Mouse (Mus musculus) CH12F3 (cell line): ENCODE results near the gene Suclg2.

Source experiments
- in situ Hi-C: fragments of 300-500 bp; cut with MboI; formaldehyde crosslinking; loops from 2 replicates; pipeline ENCODE4 v1.14.3; 2020; ENCODE audit warnings: low sequenced_read_pairs

Gene Suclg2

DNA sequence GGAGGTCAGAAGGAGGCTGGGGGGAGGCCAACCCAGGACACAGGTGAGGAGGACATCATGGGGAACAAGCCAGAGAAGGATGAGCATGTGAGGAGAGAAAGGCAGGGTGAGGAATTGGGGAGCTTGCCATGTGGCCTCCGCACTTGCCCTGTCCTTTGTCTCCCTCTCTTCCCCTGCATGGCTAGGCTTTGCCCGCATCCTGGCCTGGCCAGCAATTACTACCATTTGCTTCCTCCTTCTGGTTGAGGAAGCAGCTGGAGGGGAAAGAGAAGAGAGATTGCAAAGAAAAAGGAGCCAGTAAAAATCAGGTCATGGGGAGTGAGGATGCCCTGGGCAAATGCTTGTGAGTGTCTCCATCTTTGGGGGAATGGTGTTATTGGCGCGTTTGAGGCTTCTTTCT lies 234.9 kb downstream of the Suclg2 start:
- in situ Hi-C loops: no loop called here

DNA sequence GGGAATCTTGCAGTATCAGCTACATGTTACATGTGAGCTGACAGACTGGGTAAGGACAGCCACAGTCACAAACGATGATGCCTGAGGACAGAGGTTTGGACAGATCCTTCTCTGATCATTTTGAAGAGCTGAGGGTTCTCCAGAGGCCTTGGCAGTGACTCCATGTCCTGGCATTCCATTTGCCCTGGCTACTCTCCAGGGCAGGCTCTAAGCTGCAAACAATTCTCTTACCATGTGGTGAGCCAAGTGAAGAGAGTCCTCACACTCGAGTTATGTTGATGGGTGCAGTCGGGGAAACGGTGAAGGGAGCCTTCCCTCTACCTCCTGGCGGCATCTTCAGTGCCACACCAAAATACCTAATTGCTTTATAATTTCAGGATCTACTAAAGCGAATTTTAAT lies 235.5 kb downstream of the Suclg2 start:
- in situ Hi-C loops: no loop called here

DNA sequence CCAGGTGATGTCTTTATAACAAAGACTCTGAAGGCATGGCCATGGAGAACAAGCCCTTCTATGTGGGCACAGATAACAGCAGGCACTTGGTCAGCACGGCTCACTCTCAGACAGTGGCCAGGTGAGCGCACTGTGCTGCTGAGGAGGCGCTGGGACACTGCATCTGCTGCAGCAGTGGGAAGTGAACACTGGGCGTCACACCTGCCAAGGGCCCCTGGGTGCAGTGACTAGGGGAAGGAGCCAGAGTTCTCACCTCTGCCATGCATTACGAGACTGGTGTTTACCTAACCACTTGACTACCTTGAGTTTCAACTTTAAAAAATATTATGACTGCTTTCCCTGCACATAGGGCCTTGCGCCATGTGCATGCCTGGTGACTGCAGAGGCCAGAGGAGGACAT lies 238.8 kb downstream of the Suclg2 start:
- in situ Hi-C loops: no loop called here

DNA sequence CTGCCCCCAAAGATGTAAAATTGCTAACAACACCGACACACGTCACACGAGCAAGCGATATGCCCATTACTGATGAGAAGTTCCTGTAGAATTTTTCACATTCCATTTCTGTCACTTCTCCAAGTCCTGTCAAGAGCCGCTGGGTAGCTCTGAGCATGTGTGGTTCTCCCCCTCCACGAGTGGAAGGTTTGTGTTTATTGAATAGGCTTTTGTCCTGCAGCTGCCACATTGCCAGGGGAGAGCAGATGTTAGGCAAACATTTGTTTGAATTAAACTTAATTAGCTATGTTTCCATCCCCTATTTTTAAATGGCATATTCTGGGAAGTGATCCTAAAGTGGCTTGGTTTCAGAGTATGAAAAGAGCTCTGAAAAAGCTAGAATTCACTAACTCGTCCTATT lies 249.1 kb downstream of the Suclg2 start:
- in situ Hi-C loops: loop anchor here (25.0 kb wide), 1 partner anchor 1518 kb away; no protein-coding TSS in a partner anchor

DNA sequence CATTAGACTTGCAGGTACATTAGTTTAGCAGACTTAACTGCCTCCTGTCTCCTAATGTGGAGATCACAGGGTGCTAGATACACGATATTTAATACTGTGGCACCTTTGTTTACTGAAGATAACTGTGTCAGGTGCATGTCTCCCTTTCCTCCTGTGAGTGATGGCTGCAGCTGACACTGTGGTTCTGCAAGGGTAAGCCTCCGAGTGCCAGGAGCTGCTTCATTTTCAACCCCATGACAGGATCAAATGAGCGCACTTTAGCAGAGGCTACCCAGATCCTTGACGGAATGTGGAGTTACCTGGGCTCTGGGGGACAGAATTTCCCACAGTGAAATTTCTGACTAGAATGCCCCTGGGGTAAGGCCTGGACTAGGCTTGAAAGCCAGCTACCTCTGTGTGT lies 253.3 kb downstream of the Suclg2 start:
- in situ Hi-C loops: loop anchor here (25.0 kb wide), 1 partner anchor 1522 kb away; no protein-coding TSS in a partner anchor

DNA sequence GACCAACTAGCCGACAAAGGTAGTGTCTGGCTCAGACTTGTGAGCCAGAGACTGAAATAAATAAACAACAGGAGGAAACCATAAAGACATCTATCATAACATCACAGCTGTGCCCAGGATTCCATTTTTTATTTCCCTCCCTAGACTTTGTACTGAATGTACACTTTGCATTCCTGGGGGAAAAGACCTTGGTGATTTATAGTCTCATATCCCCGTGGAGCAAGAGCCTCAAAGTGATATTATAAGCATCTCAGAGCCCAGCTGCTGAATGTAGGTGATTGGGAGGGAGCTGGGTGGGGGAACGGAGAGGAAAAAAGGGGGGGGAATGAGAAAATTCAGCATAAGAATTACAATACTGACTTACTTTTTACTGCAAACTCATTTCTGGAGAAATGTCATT lies 259.2 kb downstream of the Suclg2 start:
- in situ Hi-C loops: loop anchor here (25.0 kb wide), 1 partner anchor 1528 kb away; no protein-coding TSS in a partner anchor

DNA sequence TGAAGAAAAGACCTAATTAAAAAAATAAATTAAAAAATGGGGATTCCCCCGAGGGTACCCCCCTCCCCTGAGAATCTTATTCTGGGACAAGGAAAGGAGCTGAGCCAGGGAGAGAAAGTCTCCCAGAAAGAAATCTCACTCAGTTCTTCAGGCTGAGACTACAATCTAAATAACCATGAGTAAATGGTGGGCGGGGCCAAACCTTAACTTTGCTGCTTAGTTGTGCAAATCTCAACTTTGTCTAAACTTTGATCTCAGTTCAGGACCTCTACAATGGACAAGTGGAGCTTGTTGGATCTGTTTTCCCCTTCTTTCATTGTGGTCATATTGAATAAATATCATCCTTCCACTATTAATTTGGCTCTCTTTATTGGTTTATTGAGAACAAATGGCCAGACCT lies 272.4 kb downstream of the Suclg2 start:
- in situ Hi-C loops: no loop called here

DNA sequence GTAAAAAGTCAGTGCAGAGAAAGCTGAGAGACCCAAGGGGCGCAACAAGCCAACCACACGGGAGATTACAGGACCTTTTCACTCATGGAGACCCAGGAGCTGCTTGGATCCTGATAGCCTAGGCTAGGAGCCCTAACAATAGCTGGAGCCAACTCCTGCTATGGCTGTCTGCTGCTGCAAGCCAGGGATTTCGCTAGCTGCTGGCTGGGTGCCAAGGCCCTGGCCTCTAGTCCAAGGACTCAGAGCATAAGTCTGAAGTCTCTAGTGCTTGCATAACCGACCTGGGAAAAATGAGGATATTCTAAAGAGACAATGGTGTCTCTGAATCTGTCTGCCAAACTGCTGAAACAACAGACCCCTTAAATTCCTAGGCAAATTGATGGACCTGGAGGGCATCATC lies 273.6 kb downstream of the Suclg2 start:
- in situ Hi-C loops: no loop called here
